Mouse (Mus musculus) CH12.LX (cell line): ENCODE results near the gene Gm10837. TPM values are rescaled to one million over a fixed set of nuclear protein-coding genes. Genes with fewer than 3 reads are reported as not detected.
A peak's percentile ranks its signal among the peaks of the same experiment; 100 is the strongest.

Experiments
- DNase-seq: peaks from one replicate; pipeline ENCODE4 v3.0.0-alpha.2; 2013; ENCODE audit errors: extremely low read depth
- H3K27ac ChIP-seq: 2 replicates; pipeline ENCODE4 v1.5.1; 2012; ENCODE audit warnings: low read depth, mild to moderate bottlenecking, control low read depth, moderate library complexity; ENCODE audit not compliant: insufficient read depth
- H3K27me3 ChIP-seq: replicated peaks from 2 replicates; pipeline ENCODE3; 2012; ENCODE audit warnings: inconsistent platforms
- H3K36me3 ChIP-seq, 2 experiments: replicated peaks in 1 of 2; 2 replicates each; pipeline versions ENCODE3 to v1.6.1; 2012; ENCODE audit warnings: inconsistent platforms in 1 of 2, low read length in 1 of 2, mild to moderate bottlenecking in 1 of 2, mixed read lengths in 1 of 2, moderate library complexity in 1 of 2; ENCODE audit not compliant: control insufficient read depth in 1 of 2, insufficient read depth in 1 of 2
- H3K4me1 ChIP-seq, 2 experiments: 2 replicates each; pipeline ENCODE4 v1.6.1; 2012; ENCODE audit warnings: inconsistent platforms in 1 of 2, moderate library complexity in 1 of 2; ENCODE audit not compliant: insufficient read depth in 2 of 2, control insufficient read depth in 1 of 2
- H3K4me2 ChIP-seq: 2 replicates; pipeline ENCODE4 v1.6.1; 2012; ENCODE audit warnings: low read depth, mild to moderate bottlenecking, control low read depth; ENCODE audit not compliant: poor library complexity, insufficient read depth, severe bottlenecking
- H3K4me3 ChIP-seq, 3 experiments: fragments of 150-350 bp in 1 of 3; sonication (generic) in 1 of 3; replicated peaks in 1 of 3; 2 replicates each; pipeline versions ENCODE3 to v1.5.1; 2011 to 2012; ENCODE audit warnings: low read depth in 2 of 3, low read length in 2 of 3, mild to moderate bottlenecking in 2 of 3, moderate library complexity in 2 of 3, control low read depth in 1 of 3, improper control_type of control experiment in 1 of 3, inconsistent platforms in 1 of 3, mixed read lengths in 1 of 3; ENCODE audit not compliant: poor library complexity in 1 of 3
- H3K79me2 ChIP-seq: replicated peaks from 2 replicates; pipeline ENCODE4 v1.6.1; 2012; ENCODE audit warnings: mild to moderate bottlenecking, moderate library complexity; ENCODE audit not compliant: control insufficient read depth, poor library complexity, insufficient read depth, severe bottlenecking; ENCODE audit errors: extremely low read depth
- H3K9ac ChIP-seq: 2 replicates; pipeline ENCODE4 v1.6.1; 2012; ENCODE audit warnings: low read depth, mild to moderate bottlenecking, control low read depth, moderate library complexity; ENCODE audit not compliant: insufficient read depth
- H3K9me3 ChIP-seq: replicated peaks from 2 replicates; pipeline ENCODE3; 2012; ENCODE audit warnings: low read length, inconsistent platforms, mixed read lengths
- CTCF ChIP-seq, 2 experiments: IDR thresholded peaks in 1 of 2; conservative IDR thresholded peaks in 1 of 2; 2 replicates each; pipeline ENCODE4 v1.5.1; 2011 to 2012; ENCODE audit warnings: low read depth in 2 of 2, low read length in 2 of 2, improper control_type of control experiment in 1 of 2, inconsistent platforms in 1 of 2, mild to moderate bottlenecking in 1 of 2, moderate library complexity in 1 of 2
- EP300 ChIP-seq: IDR thresholded peaks from 2 replicates; pipeline ENCODE4 v1.6.1; 2011; ENCODE audit warnings: low read length, improper control_type of control experiment
- IRF4 ChIP-seq: IDR thresholded peaks from 2 replicates; pipeline ENCODE4 v1.6.1; 2014; ENCODE audit warnings: low read depth, mild to moderate bottlenecking, inconsistent platforms, low read length, improper control_type of control experiment
- JUN ChIP-seq: IDR thresholded peaks from 2 replicates; pipeline ENCODE4 v1.6.1; 2011; ENCODE audit warnings: low read depth, mild to moderate bottlenecking, low read length, improper control_type of control experiment, moderate library complexity; ENCODE audit not compliant: insufficient read depth
- KAT2A ChIP-seq: IDR thresholded peaks from 2 replicates; pipeline ENCODE4 v1.6.1; 2012; ENCODE audit warnings: low read length, improper control_type of control experiment, inconsistent platforms; ENCODE audit not compliant: insufficient replicate concordance
- MAFK ChIP-seq: IDR thresholded peaks from 2 replicates; pipeline ENCODE4 v1.6.1; 2011; ENCODE audit warnings: low read length, improper control_type of control experiment; ENCODE audit not compliant: insufficient replicate concordance
- MAX ChIP-seq: IDR thresholded peaks from 2 replicates; pipeline ENCODE4 v1.6.1; 2011; ENCODE audit warnings: low read length, improper control_type of control experiment
- MAZ ChIP-seq: IDR thresholded peaks from 2 replicates; pipeline ENCODE4 v1.6.1; 2012; ENCODE audit warnings: low read depth, mild to moderate bottlenecking, inconsistent platforms, low read length, improper control_type of control experiment, moderate library complexity
- MEF2A ChIP-seq: IDR thresholded peaks from 2 replicates; pipeline ENCODE4 v1.6.1; 2014; ENCODE audit warnings: low read depth, mild to moderate bottlenecking, inconsistent platforms, low read length, improper control_type of control experiment, borderline replicate concordance
- MXI1 ChIP-seq: IDR thresholded peaks from 2 replicates; pipeline ENCODE4 v1.6.1; 2011; ENCODE audit warnings: mild to moderate bottlenecking, low read depth, low read length, improper control_type of control experiment
- MYC ChIP-seq: IDR thresholded peaks from 2 replicates; pipeline ENCODE4 v1.6.1; 2011; ENCODE audit warnings: low read depth, mild to moderate bottlenecking, improper control_type of control experiment, low read length
- PAX5 ChIP-seq: IDR thresholded peaks from 2 replicates; pipeline ENCODE4 v1.6.1; 2012; ENCODE audit warnings: low read length, inconsistent platforms, mixed read lengths
- POLR2AphosphoS2 ChIP-seq: IDR thresholded peaks from 2 replicates; pipeline ENCODE4 v1.6.1; 2011; ENCODE audit warnings: low read depth, low read length, improper control_type of control experiment
- RAD21 ChIP-seq: IDR thresholded peaks from 2 replicates; pipeline ENCODE4 v1.6.1; 2011; ENCODE audit warnings: low read depth, mild to moderate bottlenecking, low read length, improper control_type of control experiment, moderate library complexity
- RCOR1 ChIP-seq: conservative IDR thresholded peaks from 2 replicates; pipeline ENCODE4 v1.6.1; 2012; ENCODE audit warnings: low read depth, mild to moderate bottlenecking, inconsistent platforms, low read length, improper control_type of control experiment
- UBTF ChIP-seq: IDR thresholded peaks from 2 replicates; pipeline ENCODE4 v1.6.1; 2012; ENCODE audit warnings: low read depth, mild to moderate bottlenecking, inconsistent platforms, low read length, improper control_type of control experiment, moderate library complexity
- USF1 ChIP-seq: IDR thresholded peaks from 2 replicates; pipeline ENCODE4 v1.6.1; 2014; ENCODE audit warnings: low read depth, mild to moderate bottlenecking, inconsistent platforms, low read length, improper control_type of control experiment
- ZC3H11A ChIP-seq: IDR thresholded peaks from 2 replicates; pipeline ENCODE4 v1.6.1; 2012; ENCODE audit warnings: low read depth, mild to moderate bottlenecking, inconsistent platforms, low read length, improper control_type of control experiment
- ZKSCAN1 ChIP-seq: IDR thresholded peaks from 2 replicates; pipeline ENCODE4 v1.6.1; 2012; ENCODE audit warnings: low read depth, inconsistent platforms, low read length, improper control_type of control experiment, borderline replicate concordance
- ZMIZ1 ChIP-seq: IDR thresholded peaks from 2 replicates; pipeline ENCODE4 v1.6.1; 2012; ENCODE audit warnings: low read depth, mild to moderate bottlenecking, inconsistent platforms, low read length, improper control_type of control experiment
- ZNF384 ChIP-seq: IDR thresholded peaks from 2 replicates; pipeline ENCODE4 v1.6.1; 2012; ENCODE audit warnings: low read depth, low read length, improper control_type of control experiment, inconsistent platforms
- dilution Hi-C: fragments of 300-500 bp; cut with MboI; formaldehyde crosslinking; loops from 2 replicates; pipeline ENCODE4 v1.14.3; 2020; ENCODE audit warnings: low sequenced_read_pairs; ENCODE audit not compliant: extremely low pct_unique_long_range_greater_than_20kb, extremely low pct_ligation_motif_present
- in situ Hi-C: fragments of 300-500 bp; cut with MboI; formaldehyde crosslinking; loops from 3 replicates; pipeline ENCODE4 v1.14.3; 2019; ENCODE audit warnings: low sequenced_read_pairs, low pct_ligation_motif_present, low pct_unique_long_range_greater_than_20kb, mixed read lengths
- polyA plus RNA-seq: library from polyadenylated mRNA; unstranded; fragments of >175 nt; gene quantifications from 2 replicates; pipeline ENCODE4 v1.2.1, GENCODE M21; 2012; ENCODE audit warnings: low read depth; ENCODE audit not compliant: insufficient read length
- total RNA-seq, 2 experiments: library from RNA; depleted of rRNA; stranded (reverse); fragments of 300-350 nt in 1 of 2; fragments of >200 nt in 1 of 2; gene quantifications; 2 replicates each; pipeline ENCODE4 v1.2.3; 2012 to 2014

Gm10837 gene
- total and polyA plus RNA-seq, 3 experiments: not detected

GRCm38 (mm10) chr14:122484458-122484843, 5.9 kb upstream of the Gm10837 start:
- dilution Hi-C loops: no loop called here
- Histone ChIP-seq H3K9me3 (no peaks in the 10 kb centered on the region), H3K4me2 (no peak overlapping the region), H3K4me3 (no peak overlapping the region), H3K27ac (no peak overlapping the region), H3K79me2 (no peaks in the 10 kb centered on the region), H3K36me3 (no peaks in the 10 kb centered on the region), H3K4me1 (peaks cover 4 to 26% of the 10 kb centered on the region in 2 experiments; a peak in 2 of 4 replicates), H3K27me3 (no peaks in the 10 kb centered on the region), H3K9ac (no peak overlapping the region)
- in situ Hi-C loops: no loop called here
- no peak for DNase-seq
- no peak for TF ChIP-seq MEF2A
- TF ChIP-seq USF1: no peak
- no peak for TF ChIP-seq MYC
- no peak for TF ChIP-seq ZC3H11A
- no peak for TF ChIP-seq EP300
- no peak for TF ChIP-seq RCOR1
- no peak for TF ChIP-seq IRF4
- no peak for TF ChIP-seq PAX5
- TF ChIP-seq UBTF: no peak
- no peak for TF ChIP-seq KAT2A
- TF ChIP-seq JUN: no peak
- TF ChIP-seq MAFK: no peak
- TF ChIP-seq MXI1: no peak

GRCm38 (mm10) chr14:122484844-122485551, 5.4 kb upstream of the Gm10837 start:
- dilution Hi-C loops: no loop called here
- no peaks in the 10 kb centered on the region for H3K36me3 ChIP-seq
- TF ChIP-seq MXI1: no peak
- no peak for TF ChIP-seq MAZ
- TF ChIP-seq MAX: no peak
- no peak for TF ChIP-seq ZMIZ1
- TF ChIP-seq ZKSCAN1: no peak
- TF ChIP-seq RCOR1: no peak
- TF ChIP-seq CTCF (conservative IDR thresholded peaks at IDR 0.05 in 1 of 2, IDR thresholded peaks at IDR 0.05 in 1 of 2; ENCODE audit: low read depth in 2 of 2, low read length in 2 of 2): no peak
- TF ChIP-seq EP300: no peak
- TF ChIP-seq RAD21: no peak
- TF ChIP-seq POLR2AphosphoS2: no peak
- no peak for TF ChIP-seq PAX5
- TF ChIP-seq ZNF384: no peak
- TF ChIP-seq MEF2A: no peak
- no peak for TF ChIP-seq IRF4
- TF ChIP-seq MYC: no peak
- TF ChIP-seq, all 38 proteins: peak for 0
- Histone ChIP-seq H3K4me1 (peaks cover 4 to 26% of the 10 kb centered on the region in 2 experiments; a peak in 2 of 4 replicates), H3K4me3 (no peak overlapping the region), H3K79me2 (no peaks in the 10 kb centered on the region), H3K4me2 (0 out of 2 replicates have a peak overlapping the region, but pooled peaks have one; percentile 67), H3K27me3 (no peaks in the 10 kb centered on the region), H3K9ac (no peak overlapping the region), H3K27ac (no peak overlapping the region), H3K9me3 (no peaks in the 10 kb centered on the region)
- in situ Hi-C loops: no loop called here
- DNase-seq: no peak
